Mouse (Mus musculus) heart, postnatal 0 days (tissue): ENCODE results near the gene Grk5. TPM values are rescaled to one million over a fixed set of nuclear protein-coding genes. Genes with fewer than 3 reads are reported as not detected.

Experiments used
- ATAC-seq: fragments of 200-750 bp; cut with Nextera tagmentation; 2 replicates; pipeline ENCODE4 v1.8.0; 2017; ENCODE audit warnings: low read depth, moderate number of reproducible peaks, moderate library complexity; ENCODE audit not compliant: insufficient read depth
- DNase-seq: peaks from one replicate; pipeline ENCODE4 v3.0.0-alpha.2; 2016; ENCODE audit warnings: low spot score
- H3K27ac ChIP-seq: fragments of 300-500 bp; sonication (generic); 2 replicates; pipeline ENCODE4 v1.5.1; 2014; ENCODE audit warnings: low read depth, mild to moderate bottlenecking
- H3K27me3 ChIP-seq: fragments of 300-500 bp; sonication (generic); 2 replicates; pipeline ENCODE4 v1.6.1; 2014; ENCODE audit warnings: low read length, mixed read lengths; ENCODE audit not compliant: control insufficient read depth, insufficient read depth
- H3K36me3 ChIP-seq: fragments of 300-500 bp; sonication (generic); replicated peaks from 2 replicates; pipeline ENCODE4 v1.6.1; 2014; ENCODE audit warnings: low read length, mixed read lengths; ENCODE audit not compliant: control insufficient read depth, insufficient read depth
- H3K4me1 ChIP-seq: fragments of 300-500 bp; sonication (generic); 2 replicates; pipeline ENCODE4 v1.6.1; 2014; ENCODE audit warnings: antibody characterized with exemption; ENCODE audit not compliant: control insufficient read depth, insufficient read depth
- H3K4me2 ChIP-seq: fragments of 300-500 bp; sonication (generic); 2 replicates; pipeline ENCODE4 v1.6.1; 2014; ENCODE audit warnings: low read depth, mild to moderate bottlenecking, low read length, moderate library complexity
- H3K4me3 ChIP-seq: fragments of 300-500 bp; sonication (generic); 2 replicates; pipeline ENCODE4 v1.5.1; 2014; ENCODE audit warnings: low read depth, low read length
- H3K9ac ChIP-seq: fragments of 300-500 bp; sonication (generic); replicated peaks from 2 replicates; pipeline ENCODE4 v1.6.1; 2014; ENCODE audit warnings: low read depth, low read length, mixed read lengths
- H3K9me3 ChIP-seq: fragments of 300-500 bp; sonication (generic); replicated peaks from 2 replicates; pipeline ENCODE4 v1.6.1; 2016; ENCODE audit warnings: low read length; ENCODE audit not compliant: control insufficient read depth
- CTCF ChIP-seq: IDR thresholded peaks from 2 replicates; pipeline ENCODE4 v1.5.1; 2016; ENCODE audit warnings: antibody characterized with exemption, control low read depth, low read depth
- EP300 ChIP-seq: IDR thresholded peaks from 2 replicates; pipeline ENCODE4 v1.6.1; 2016; ENCODE audit warnings: antibody characterized with exemption, low read depth
- WGBS: fragments of 180-500 bp; shearing (Covaris S2); extraction: QIAGEN DNeasy Blood & Tissue Kit; methylation state at CpG from one replicate; pipeline ENCODE4 v1.1.7; 2014; 5-methylcytosine and 5-hydroxymethylcytosine counted together
- polyA plus RNA-seq: library from polyadenylated mRNA; unstranded; fragments of >200 nt; fragmentation: Nextera tagmentation; extraction: Ambion mirVana; gene quantifications from 2 replicates; pipeline ENCODE4 v1.2.1, GENCODE M21; 2015
- total RNA-seq: library from RNA; depleted of rRNA; stranded (reverse); fragments of >200 nt; gene quantifications from 2 replicates; pipeline ENCODE4 v1.2.3, GENCODE M21; 2014; ENCODE audit warnings: low replicate concordance; rRNA removed

The Grk5 gene
- total and polyA plus RNA-seq, 2 experiments from 2014 or later, result 2.9 to 14.6 TPM

- DNase-seq (no peak), ATAC-seq (no peak)
- no peak for TF ChIP-seq EP300
- TF ChIP-seq CTCF, result no peak
- no peak overlapping the region for H3K4me2 ChIP-seq
- 0 out of 2 replicates have a peak, but pooled peaks cover 8% of the 10 kb centered on the region for H3K36me3 ChIP-seq
- H3K9me3 ChIP-seq, result no peaks in the 10 kb centered on the region
- no peak overlapping the region for H3K9ac ChIP-seq
- no peaks in the 10 kb centered on the region for H3K27me3 ChIP-seq
- WGBS, result 91% methylated on average over 10 of the region's 10 CpGs
- H3K4me1 ChIP-seq, result no peaks in the 10 kb centered on the region
- no peak overlapping the region for H3K27ac ChIP-seq
- H3K4me3 ChIP-seq, result no peak overlapping the region
Measured at GRCm38 (mm10) chr19:61131096-61131495, 241.5 kb downstream of the Grk5 start.

GRCm38 (mm10) chr19:61138655-61139054, 249.1 kb downstream of the Grk5 start:
- DNase-seq, result no peak
- Histone ChIP-seq H3K9ac (no peak overlapping the region), H3K4me2 (no peak overlapping the region), H3K27ac (no peak overlapping the region), H3K36me3 (no peaks in the 10 kb centered on the region), H3K4me1 (peaks cover 12% of the 10 kb centered on the region; the same call in 1 of the 2 replicates), H3K4me3 (no peak overlapping the region), H3K9me3 (no peaks in the 10 kb centered on the region), H3K27me3 (no peaks in the 10 kb centered on the region)
- no peak for ATAC-seq
- no peak for TF ChIP-seq CTCF
- TF ChIP-seq EP300, result no peak

GRCm38 (mm10) chr19:61140342-61141206, 251.0 kb downstream of the Grk5 start, which contains the start of gene Zfp950:
TSS of gene Zfp950 (minus strand) at chr19:61140840.
- peak within 1 kb of the TSS; percentile 80 for H3K4me3 ChIP-seq
- peaks cover 12% of the 10 kb centered on the region; the same call in 1 of the 2 replicates for H3K4me1 ChIP-seq
- peak; percentile 99 for ATAC-seq
- peak within 1 kb of the TSS; percentile 68 for H3K9ac ChIP-seq
- H3K27ac ChIP-seq, result peak within 1 kb of the TSS; percentile 63; the same call in 1 of the 2 replicates
- H3K9me3 ChIP-seq, result no peaks in the 10 kb centered on the region
- H3K36me3 ChIP-seq, result no peaks in the 10 kb centered on the region
- WGBS, result under 1% methylated on average over 18 of the region's 18 CpGs
- peak within 1 kb of the TSS; percentile 70 for H3K4me2 ChIP-seq
- peak; percentile 96 for DNase-seq
- no peaks in the 10 kb centered on the region for H3K27me3 ChIP-seq
- TF ChIP-seq CTCF (no peak), EP300 (no peak)

- 18% methylated on average over 4 of the region's 4 CpGs for WGBS
- TF ChIP-seq CTCF (no peak), EP300 (0 out of 2 replicates have a peak, but pooled peaks have one; percentile 10)
- DNase-seq (no peak), ATAC-seq (no peak)
- H3K9ac ChIP-seq, result peak overlapping the region; percentile 68; the same call in 1 of the 2 replicates
- peak overlapping the region; percentile 80 for H3K4me3 ChIP-seq
- H3K4me1 ChIP-seq, result peaks cover 12% of the 10 kb centered on the region; the same call in 1 of the 2 replicates
- no peaks in the 10 kb centered on the region for H3K36me3 ChIP-seq
- no peaks in the 10 kb centered on the region for H3K27me3 ChIP-seq
- H3K9me3 ChIP-seq, result no peaks in the 10 kb centered on the region
- H3K4me2 ChIP-seq, result peak overlapping the region; percentile 70
- H3K27ac ChIP-seq, result no peak overlapping the region
Measured at GRCm38 (mm10) chr19:61141299-61141698, 251.8 kb downstream of the Grk5 start.

Other genes starting within 250 kb of the Grk5 start
- gene Nanos1, start 133.8 kb upstream of the Grk5 start, total RNA-seq, result 1.1 and 3.1 TPM in 2 replicates
- 0.25 and 0.29 TPM in 2 replicates for gene Nanos1, start 133.8 kb upstream of the Grk5 start, polyA plus RNA-seq
- 75.1 and 75.4 TPM in 2 replicates for gene Eif3a, start 99.1 kb upstream of the Grk5 start, total RNA-seq
- gene Eif3a, start 99.1 kb upstream of the Grk5 start, polyA plus RNA-seq, result 71.0 and 75.5 TPM in 2 replicates
- 14.1 and 23.0 TPM in 2 replicates for gene Fam45a, start 78.2 kb upstream of the Grk5 start, total RNA-seq
- gene Fam45a, start 78.2 kb upstream of the Grk5 start, polyA plus RNA-seq, result 13.4 and 15.0 TPM in 2 replicates
- gene Sfxn4, start 28.3 kb upstream of the Grk5 start, total RNA-seq, result 6.3 and 6.6 TPM in 2 replicates
- 7.7 and 9.1 TPM in 2 replicates for gene Sfxn4, start 28.3 kb upstream of the Grk5 start, polyA plus RNA-seq
- gene Prdx3, start 15.2 kb upstream of the Grk5 start, total RNA-seq, result 275 and 312 TPM in 2 replicates
- 303 and 307 TPM in 2 replicates for gene Prdx3, start 15.2 kb upstream of the Grk5 start, polyA plus RNA-seq